Mouse (Mus musculus) cerebral cortex, adult 2 months (tissue): Measurements from ENCODE around the gene Sec24b.

Source experiments
- WGBS: fragments of 180-500 bp; shearing (Covaris S2); methylation state at CpG from one replicate; pipeline ENCODE4 v1.1.7; 2018; 5-methylcytosine and 5-hydroxymethylcytosine counted together

Sec24b gene

GRCm38 (mm10) chr3:130061281-130061680 lies at the start of gene Sec24b:
Sec24b (minus strand) TSS chr3:130061553.
- WGBS, result 2% methylated on average over 12 of the region's 12 CpGs

- WGBS, result 48% methylated on average over 9 of the region's 9 CpGs
Measured at GRCm38 (mm10) chr3:130104471-130104870, 43.1 kb upstream of the Sec24b start.

GRCm38 (mm10) chr3:130103486-130103885 lies 42.1 kb upstream of the Sec24b start:
- WGBS, result 63% methylated on average over 8 of the region's 8 CpGs

GRCm38 (mm10) chr3:130095160-130095781 lies 33.9 kb upstream of the Sec24b start:
- WGBS, result 40% methylated on average over 5 of the region's 5 CpGs

- 76% methylated on average over 5 of the region's 5 CpGs for WGBS
Measured at GRCm38 (mm10) chr3:130094125-130094704, 32.9 kb upstream of the Sec24b start.

GRCm38 (mm10) chr3:130090460-130090859 lies 29.1 kb upstream of the Sec24b start:
- WGBS, result 26% methylated on average over 9 of the region's 9 CpGs

GRCm38 (mm10) chr3:130088654-130089053 lies 27.3 kb upstream of the Sec24b start:
- 96% methylated on average over 9 of the region's 9 CpGs for WGBS

- 93% methylated on average over 9 of the region's 9 CpGs for WGBS
Measured at GRCm38 (mm10) chr3:130087466-130087865, 26.1 kb upstream of the Sec24b start.

- 59% methylated on average over 13 of the region's 13 CpGs for WGBS
Measured at GRCm38 (mm10) chr3:130086372-130087080, 25.2 kb upstream of the Sec24b start.

GRCm38 (mm10) chr3:130083312-130083711 lies 22.0 kb upstream of the Sec24b start:
- WGBS, result 41% methylated on average over 2 of the region's 2 CpGs

GRCm38 (mm10) chr3:130080666-130081065 lies 19.3 kb upstream of the Sec24b start:
- WGBS, result 83% methylated on average over 6 of the region's 6 CpGs

- 0% methylated on average over 1 of the region's 1 CpGs for WGBS
Measured at GRCm38 (mm10) chr3:130079794-130080193, 18.4 kb upstream of the Sec24b start.

- WGBS, result 96% methylated on average over 9 of the region's 9 CpGs
Measured at GRCm38 (mm10) chr3:130077291-130077690, 15.9 kb upstream of the Sec24b start.

- 66% methylated on average over 1 of the region's 1 CpGs for WGBS
Measured at GRCm38 (mm10) chr3:130075746-130076145, 14.4 kb upstream of the Sec24b start.

GRCm38 (mm10) chr3:130073085-130073484 lies 11.7 kb upstream of the Sec24b start:
- WGBS, result 74% methylated on average over 10 of the region's 10 CpGs

GRCm38 (mm10) chr3:130071918-130072317 lies 10.6 kb upstream of the Sec24b start:
- 56% methylated on average over 2 of the region's 2 CpGs for WGBS

- WGBS, result 1% methylated on average over 66 of the region's 92 CpGs
Measured at GRCm38 (mm10) chr3:130060396-130061029, 840 bp downstream of the Sec24b start.

- WGBS, result under 1% methylated on average over 37 of the region's 42 CpGs
Measured at GRCm38 (mm10) chr3:130059805-130060395, 1.5 kb downstream of the Sec24b start.

GRCm38 (mm10) chr3:130058488-130058887 lies 2.9 kb downstream of the Sec24b start:
- 39% methylated on average over 2 of the region's 2 CpGs for WGBS

- 57% methylated on average over 14 of the region's 14 CpGs for WGBS
Measured at GRCm38 (mm10) chr3:130057569-130058345, 3.6 kb downstream of the Sec24b start.
